Mouse (Mus musculus) CD4-positive, CD25-positive, alpha-beta regulatory T cell, adult 9 weeks (primary cell): Measurements from ENCODE around the gene Fyn. TPM values are rescaled to one million over a fixed set of nuclear protein-coding genes. Genes with fewer than 3 reads are reported as not detected.

Experiments used
- polyA plus RNA-seq: library from polyadenylated mRNA; unstranded; fragments of 100-300 nt; shearing (Covaris generic); gene quantifications from one replicate; pipeline ENCODE4 v1.2.1, GENCODE M21; 2017

Gene Fyn
- polyA plus RNA-seq, result 42.9 TPM

GRCm38 (mm10) chr10:39368572-39369135, at the start of gene Fyn:
Gene Fyn, plus strand, starts transcription at chr10:39368855.

DNA sequence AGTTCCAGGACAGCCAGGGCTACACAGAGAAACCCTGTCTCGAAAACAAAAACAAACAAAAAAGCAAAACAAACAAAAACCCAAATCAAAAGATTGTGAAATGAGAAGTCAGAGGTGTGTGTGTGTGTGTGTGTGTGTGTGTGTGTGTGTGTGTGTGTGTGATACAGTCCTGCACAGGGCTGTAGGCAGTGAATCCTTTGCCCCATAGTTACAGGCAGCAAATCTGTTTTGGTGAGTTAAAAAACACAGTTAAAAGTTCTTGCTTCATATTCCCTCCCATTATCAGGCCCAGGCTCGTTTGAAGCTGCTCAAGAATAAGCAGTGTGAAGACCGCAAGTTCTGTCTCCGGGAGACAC, 244.0 kb downstream of the Fyn start, which contains the start of gene Traf3ip2:
Gene Traf3ip2 (plus strand): TSS at position 302 of the 356 bp plus-strand sequence.

Other genes with a start within 250 kb of the Fyn start
- 1.3 TPM for gene Fam229b, start 234.9 kb upstream of the Fyn start, polyA plus RNA-seq
- 7.4 TPM for gene Tube1, start 234.9 kb upstream of the Fyn start, polyA plus RNA-seq
- not detected for gene Ccn6, start 205.1 kb upstream of the Fyn start, polyA plus RNA-seq
- gene Traf3ip2, start 244.1 kb downstream of the Fyn start, polyA plus RNA-seq, result 80.0 TPM